Mouse (Mus musculus) forebrain, embryonic 14.5 days (tissue): Measurements from ENCODE around the gene Klhl8. TPM values are rescaled to one million over a fixed set of nuclear protein-coding genes. Genes with fewer than 3 reads are reported as not detected.

Source experiments
- ATAC-seq: fragments of 200-750 bp; cut with Nextera tagmentation; 2 replicates; pipeline ENCODE4 v1.8.0; 2017; ENCODE audit warnings: mild to moderate bottlenecking, moderate library complexity
- DNase-seq: peaks from one replicate; pipeline ENCODE4 v3.0.0-alpha.2; 2015; ENCODE audit warnings: low spot score
- H3K27ac ChIP-seq: fragments of 300-500 bp; sonication (generic); 2 replicates; pipeline ENCODE4 v1.5.1; 2014; ENCODE audit warnings: low read depth, mild to moderate bottlenecking, control low read depth, low read length, moderate library complexity
- H3K27me3 ChIP-seq: fragments of 300-500 bp; sonication (generic); replicated peaks from 2 replicates; pipeline ENCODE4 v1.6.1; 2014; ENCODE audit warnings: low read length, control low read depth, mixed read lengths; ENCODE audit not compliant: control insufficient read depth, insufficient read depth
- H3K36me3 ChIP-seq: fragments of 300-500 bp; sonication (generic); 2 replicates; pipeline ENCODE4 v1.6.1; 2014; ENCODE audit warnings: low read length, control low read depth; ENCODE audit not compliant: control insufficient read depth, insufficient read depth
- H3K4me1 ChIP-seq: fragments of 300-500 bp; sonication (generic); 2 replicates; pipeline ENCODE4 v1.6.1; 2014; ENCODE audit warnings: antibody characterized with exemption, low read length, control low read depth; ENCODE audit not compliant: control insufficient read depth, insufficient read depth
- H3K4me2 ChIP-seq: fragments of 300-500 bp; sonication (generic); 2 replicates; pipeline ENCODE4 v1.6.1; 2014; ENCODE audit warnings: mild to moderate bottlenecking, control low read depth, low read length
- H3K4me3 ChIP-seq: fragments of 300-500 bp; sonication (generic); 2 replicates; pipeline ENCODE4 v1.5.1; 2014; ENCODE audit warnings: low read depth, low read length, control low read depth
- H3K9ac ChIP-seq: fragments of 300-500 bp; sonication (generic); 2 replicates; pipeline ENCODE4 v1.6.1; 2014; ENCODE audit warnings: mild to moderate bottlenecking, low read length, control low read depth, moderate library complexity
- H3K9me3 ChIP-seq: fragments of 300-500 bp; sonication (generic); replicated peaks from 2 replicates; pipeline ENCODE4 v1.6.1; 2016; ENCODE audit warnings: low read length, control low read depth, mixed read lengths; ENCODE audit not compliant: control insufficient read depth
- WGBS: fragments of 180-500 bp; shearing (Covaris S2); extraction: QIAGEN DNeasy Blood & Tissue Kit; methylation state at CpG from one replicate; pipeline ENCODE4 v1.1.7; 2014; 5-methylcytosine and 5-hydroxymethylcytosine counted together
- polyA plus RNA-seq: library from polyadenylated mRNA; unstranded; fragments of >200 nt; fragmentation: Nextera tagmentation; extraction: Ambion mirVana; gene quantifications from 2 replicates; pipeline ENCODE4 v1.2.1, GENCODE M21; 2014

The Klhl8 gene
- polyA plus RNA-seq, 1 experiment from 2014 or later = 41.1 TPM

DNA sequence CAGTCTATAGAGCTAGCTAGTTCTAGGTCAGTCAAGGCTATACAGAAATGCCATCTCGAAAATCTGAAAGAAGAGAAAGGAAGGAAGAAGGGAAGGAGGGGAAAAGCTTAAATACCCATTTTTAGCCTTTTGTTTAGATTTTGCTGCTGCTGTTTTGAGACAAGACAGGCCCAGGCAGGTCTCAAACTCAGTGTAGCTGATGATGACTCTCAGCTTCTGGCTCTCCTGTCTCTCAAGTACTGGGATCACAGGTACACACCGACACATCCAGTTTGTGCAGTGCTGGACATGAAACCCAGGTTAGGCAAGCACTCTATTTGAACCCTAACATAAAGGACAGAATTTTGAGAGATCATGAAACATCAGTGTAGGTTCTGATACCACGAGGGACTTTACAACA is 1.6 kb downstream of the Klhl8 start:
- DNase-seq (no peak), ATAC-seq (no peak)
- H3K4me3 ChIP-seq = no peak overlapping the region
- H3K9ac ChIP-seq = no peak overlapping the region
- H3K9me3 ChIP-seq = no peaks in the 10 kb centered on the region
- H3K36me3 ChIP-seq = no peaks in the 10 kb centered on the region
- no peak overlapping the region for H3K4me2 ChIP-seq
- 67% methylated on average over 3 of the region's 3 CpGs for WGBS
- H3K27ac ChIP-seq = no peak overlapping the region
- H3K4me1 ChIP-seq = peaks cover 7% of the 10 kb centered on the region
- no peaks in the 10 kb centered on the region for H3K27me3 ChIP-seq

DNA sequence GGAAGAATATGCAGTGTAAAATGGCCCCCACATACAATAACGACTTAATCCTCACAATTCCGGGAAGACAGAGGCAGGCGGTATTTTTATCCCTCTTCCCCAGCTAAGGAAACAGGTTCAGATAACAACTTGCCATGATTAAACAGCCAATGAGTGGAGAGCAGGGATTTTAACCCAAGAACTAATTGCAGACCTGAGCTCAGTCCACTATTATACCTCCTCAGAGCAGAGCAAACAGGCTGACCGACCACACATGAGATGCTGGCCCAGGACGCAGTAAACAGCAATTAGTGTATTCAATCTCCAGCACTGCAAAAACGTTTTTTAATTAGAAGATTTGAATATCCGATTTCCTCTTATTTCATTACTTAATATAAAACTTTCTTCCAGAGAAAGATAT is 2.2 kb downstream of the Klhl8 start:
- H3K27ac ChIP-seq = no peak overlapping the region
- peaks cover 7% of the 10 kb centered on the region for H3K4me1 ChIP-seq
- no peak for ATAC-seq
- H3K27me3 ChIP-seq = no peaks in the 10 kb centered on the region
- H3K4me2 ChIP-seq = no peak overlapping the region
- no peaks in the 10 kb centered on the region for H3K36me3 ChIP-seq
- H3K9me3 ChIP-seq = no peaks in the 10 kb centered on the region
- no peak overlapping the region for H3K9ac ChIP-seq
- WGBS = 10% methylated on average over 7 of the region's 7 CpGs
- no peak overlapping the region for H3K4me3 ChIP-seq
- peak; percentile 19 for DNase-seq

DNA sequence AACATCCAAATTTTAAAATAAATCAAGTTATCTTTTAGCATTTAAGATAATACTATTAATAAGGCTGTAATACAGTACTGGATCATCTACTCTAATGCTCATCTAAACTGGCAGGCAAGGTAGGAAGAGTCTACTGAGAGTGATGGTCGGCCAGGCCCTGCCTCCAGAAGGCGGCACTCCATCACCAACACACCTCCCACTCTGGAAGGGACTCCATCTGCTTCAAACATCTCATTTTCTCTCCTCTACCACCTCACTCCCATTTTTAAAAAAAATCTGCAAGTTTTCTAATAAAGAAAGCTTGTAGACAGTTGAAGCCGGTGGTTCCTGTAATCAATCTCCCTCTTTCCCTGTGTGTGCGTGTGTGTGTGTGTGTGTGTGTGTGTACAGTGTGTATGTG is 3.2 kb downstream of the Klhl8 start:
- Histone ChIP-seq H3K4me2 (no peak overlapping the region), H3K4me3 (no peak overlapping the region), H3K9ac (no peak overlapping the region), H3K36me3 (no peaks in the 10 kb centered on the region), H3K4me1 (peaks cover 7% of the 10 kb centered on the region), H3K9me3 (no peaks in the 10 kb centered on the region), H3K27ac (no peak overlapping the region), H3K27me3 (no peaks in the 10 kb centered on the region)
- no peak for ATAC-seq
- WGBS = 83% methylated on average over 4 of the region's 4 CpGs
- no peak for DNase-seq

DNA sequence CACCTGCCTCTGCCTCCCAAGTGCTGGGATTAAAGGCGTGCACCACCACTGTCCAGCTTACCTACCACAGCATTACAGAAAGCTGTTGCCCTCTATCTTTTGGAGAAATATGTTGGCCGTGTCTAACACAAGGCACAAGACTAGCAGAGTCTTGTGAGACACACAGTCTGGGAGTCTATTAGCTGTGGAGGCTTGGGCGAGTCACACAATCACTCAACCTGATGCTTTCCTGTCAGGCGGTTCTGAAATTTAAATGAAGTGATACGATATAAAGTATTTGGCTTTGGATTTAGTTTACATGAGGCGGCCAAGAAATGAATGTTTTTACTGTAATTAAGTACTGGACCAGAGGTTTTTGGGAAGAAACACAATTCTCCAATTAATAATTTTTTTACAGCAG is 4.9 kb downstream of the Klhl8 start:
- no peaks in the 10 kb centered on the region for H3K36me3 ChIP-seq
- whole genome bisulfite sequencing = 94% methylated on average over 6 of the region's 6 CpGs
- no peaks in the 10 kb centered on the region for H3K27me3 ChIP-seq

DNA sequence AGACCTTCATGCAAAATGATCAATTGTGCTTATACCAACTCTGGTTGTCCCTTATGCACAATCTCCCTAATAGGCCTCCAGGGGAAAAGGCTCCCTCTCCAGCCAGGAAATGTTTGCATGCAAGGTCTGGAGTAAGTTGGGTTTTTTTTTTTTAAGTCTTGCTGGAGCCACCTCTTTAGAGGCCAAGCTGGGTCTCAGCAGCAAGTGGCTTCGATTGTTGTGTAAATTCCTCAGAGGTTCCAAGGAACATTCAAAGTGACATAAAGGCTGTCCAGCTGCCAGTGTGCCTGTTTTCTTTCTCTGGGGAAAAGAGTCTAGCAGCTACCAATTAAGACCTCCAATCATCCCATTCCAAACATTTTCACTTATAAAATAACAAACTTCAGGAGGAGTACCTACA is 12.7 kb downstream of the Klhl8 start:
- no peak for ATAC-seq
- H3K27ac ChIP-seq = no peak overlapping the region
- 10% methylated on average over 1 of the region's 1 CpGs for WGBS

More for the DNA sequence above, 4.9 kb downstream of the Klhl8 start:
- no peak overlapping the region for H3K4me2 ChIP-seq
- DNase-seq = no peak
- no peak overlapping the region for H3K9ac ChIP-seq
- no peaks in the 10 kb centered on the region for H3K9me3 ChIP-seq
- H3K27ac ChIP-seq = no peak overlapping the region
- H3K4me1 ChIP-seq = peaks cover 7% of the 10 kb centered on the region
- no peak for ATAC-seq
- H3K4me3 ChIP-seq = no peak overlapping the region

DNA sequence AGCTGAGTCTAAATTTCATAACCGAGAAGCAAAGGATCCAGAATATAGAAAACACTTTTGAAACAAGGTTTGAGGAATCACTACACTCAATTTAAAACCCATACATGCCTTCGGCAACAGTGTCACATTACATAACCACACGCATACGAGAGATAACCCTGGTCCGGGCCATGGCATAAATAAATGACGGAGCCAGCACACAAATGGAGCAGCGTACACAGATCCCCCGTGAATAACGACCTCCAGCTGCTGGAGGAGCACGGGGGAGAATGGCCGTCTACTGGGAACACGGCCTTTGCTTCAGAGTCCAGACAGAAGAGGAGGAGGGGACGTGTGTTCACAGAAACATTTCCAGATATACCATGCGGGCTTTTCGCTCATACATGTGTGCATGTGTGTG is 21.3 kb downstream of the Klhl8 start:
- H3K9me3 ChIP-seq = no peaks in the 10 kb centered on the region
- DNase-seq (no peak), ATAC-seq (no peak)
- no peak overlapping the region for H3K9ac ChIP-seq
- no peaks in the 10 kb centered on the region for H3K4me1 ChIP-seq
- no peaks in the 10 kb centered on the region for H3K27me3 ChIP-seq
- peaks cover 3% of the 10 kb centered on the region; the same call in 1 of the 2 replicates for H3K36me3 ChIP-seq
- WGBS = 73% methylated on average over 15 of the region's 15 CpGs
- H3K27ac ChIP-seq = no peak overlapping the region
- no peak overlapping the region for H3K4me3 ChIP-seq
- no peak overlapping the region for H3K4me2 ChIP-seq

More for the DNA sequence above, 12.7 kb downstream of the Klhl8 start:
- H3K27me3 ChIP-seq = no peaks in the 10 kb centered on the region
- no peak overlapping the region for H3K9ac ChIP-seq
- H3K36me3 ChIP-seq = no peaks in the 10 kb centered on the region
- peak; percentile 25 for DNase-seq
- no peak overlapping the region for H3K4me2 ChIP-seq
- no peaks in the 10 kb centered on the region for H3K4me1 ChIP-seq
- no peak overlapping the region for H3K4me3 ChIP-seq
- no peaks in the 10 kb centered on the region for H3K9me3 ChIP-seq

- Histone ChIP-seq H3K27me3 (no peaks in the 10 kb centered on the region), H3K36me3 (peaks cover 26% of the 10 kb centered on the region), H3K4me2 (no peak overlapping the region), H3K27ac (no peak overlapping the region), H3K4me3 (no peak overlapping the region), H3K9me3 (no peaks in the 10 kb centered on the region), H3K9ac (no peak overlapping the region), H3K4me1 (no peaks in the 10 kb centered on the region)
- DNase-seq (no peak), ATAC-seq (no peak)
- 95% methylated on average over 4 of the region's 4 CpGs for WGBS
Measured at GRCm38 (mm10) chr5:103863759-103864158, 47.3 kb downstream of the Klhl8 start.

DNA sequence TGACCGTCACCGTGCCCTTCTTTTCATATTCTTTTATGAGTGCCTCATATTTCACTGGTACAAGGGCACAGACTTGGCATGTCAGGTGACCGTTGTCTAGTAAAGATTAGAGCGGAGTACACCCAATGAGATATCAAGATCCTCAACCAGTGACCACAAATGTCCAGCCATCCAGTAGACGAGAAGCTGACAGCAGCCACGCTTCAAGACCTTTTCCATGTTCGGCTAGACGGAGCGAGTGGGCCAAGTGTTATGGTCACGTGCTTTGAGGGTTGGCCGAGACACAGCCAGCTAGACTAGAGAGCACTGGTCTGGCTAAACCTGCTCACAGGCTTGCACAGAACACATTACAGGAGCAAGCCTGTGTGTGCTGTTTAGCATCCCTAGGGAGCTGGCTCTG is 50.4 kb downstream of the Klhl8 start:
- WGBS = 97% methylated on average over 11 of the region's 11 CpGs
- no peaks in the 10 kb centered on the region for H3K4me1 ChIP-seq
- no peak overlapping the region for H3K4me2 ChIP-seq
- H3K27me3 ChIP-seq = no peaks in the 10 kb centered on the region
- no peak overlapping the region for H3K27ac ChIP-seq
- DNase-seq (no peak), ATAC-seq (no peak)
- no peak overlapping the region for H3K9ac ChIP-seq
- H3K36me3 ChIP-seq = peaks cover 12% of the 10 kb centered on the region; the same call in 1 of the 2 replicates
- no peak overlapping the region for H3K4me3 ChIP-seq
- H3K9me3 ChIP-seq = no peaks in the 10 kb centered on the region

- Histone ChIP-seq H3K4me1 (peaks cover 7% of the 10 kb centered on the region; the same call in 1 of the 2 replicates), H3K4me2 (no peak overlapping the region), H3K9ac (no peak overlapping the region), H3K27me3 (no peaks in the 10 kb centered on the region), H3K4me3 (no peak overlapping the region), H3K36me3 (0 out of 2 replicates have a peak, but pooled peaks cover 6% of the 10 kb centered on the region), H3K9me3 (no peaks in the 10 kb centered on the region), H3K27ac (peak overlapping the region; percentile 52; the same call in 1 of the 2 replicates)
- peak; percentile 56; the same call in 1 of the 2 replicates for ATAC-seq
- WGBS = 75% methylated on average over 2 of the region's 2 CpGs
- DNase-seq = peak; percentile 58
Measured at GRCm38 (mm10) chr5:103857151-103857550, 53.9 kb downstream of the Klhl8 start.
